Mouse (Mus musculus): Measurements from ENCODE around the gene Fastk.

Gene Fastk

DNA sequence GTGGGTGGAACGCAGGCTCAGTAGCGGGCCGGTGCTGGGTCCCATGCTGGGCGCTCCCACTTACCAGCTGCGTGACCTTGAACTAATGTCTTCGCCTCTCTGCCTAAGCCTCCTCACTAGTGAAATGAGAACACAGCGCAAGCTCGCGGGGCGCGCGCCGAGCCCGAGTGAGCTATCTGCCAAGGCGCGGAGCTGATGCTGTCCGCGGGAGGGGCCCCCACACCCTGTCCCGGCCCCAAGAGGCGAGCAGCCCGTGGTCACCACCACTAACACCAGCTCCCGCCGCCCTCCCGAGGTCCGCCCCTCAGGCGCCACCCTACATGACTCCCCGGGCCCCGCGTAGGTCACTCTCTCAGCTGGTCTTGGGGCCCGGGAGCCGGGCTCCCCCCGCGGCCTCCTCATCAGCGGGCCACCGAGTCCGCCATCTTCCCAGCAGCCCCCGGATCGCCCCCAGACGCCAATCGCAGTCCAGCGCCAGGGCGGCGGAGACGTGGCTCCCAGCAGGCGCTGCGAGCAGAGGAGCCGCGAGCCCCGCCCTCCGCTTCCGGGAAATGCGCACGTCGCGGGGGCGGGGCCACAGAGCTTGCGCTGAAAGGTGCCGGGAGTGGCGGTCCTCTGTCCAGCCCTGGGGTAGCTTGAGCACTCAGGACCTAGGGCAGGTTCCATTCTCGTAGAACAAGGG lies at the start of gene Fastk:
Fastk (minus strand) TSS at position 542 of the 682 bp plus-strand sequence.
- peak; percentile 95 to 98 for DNase-seq

DNA sequence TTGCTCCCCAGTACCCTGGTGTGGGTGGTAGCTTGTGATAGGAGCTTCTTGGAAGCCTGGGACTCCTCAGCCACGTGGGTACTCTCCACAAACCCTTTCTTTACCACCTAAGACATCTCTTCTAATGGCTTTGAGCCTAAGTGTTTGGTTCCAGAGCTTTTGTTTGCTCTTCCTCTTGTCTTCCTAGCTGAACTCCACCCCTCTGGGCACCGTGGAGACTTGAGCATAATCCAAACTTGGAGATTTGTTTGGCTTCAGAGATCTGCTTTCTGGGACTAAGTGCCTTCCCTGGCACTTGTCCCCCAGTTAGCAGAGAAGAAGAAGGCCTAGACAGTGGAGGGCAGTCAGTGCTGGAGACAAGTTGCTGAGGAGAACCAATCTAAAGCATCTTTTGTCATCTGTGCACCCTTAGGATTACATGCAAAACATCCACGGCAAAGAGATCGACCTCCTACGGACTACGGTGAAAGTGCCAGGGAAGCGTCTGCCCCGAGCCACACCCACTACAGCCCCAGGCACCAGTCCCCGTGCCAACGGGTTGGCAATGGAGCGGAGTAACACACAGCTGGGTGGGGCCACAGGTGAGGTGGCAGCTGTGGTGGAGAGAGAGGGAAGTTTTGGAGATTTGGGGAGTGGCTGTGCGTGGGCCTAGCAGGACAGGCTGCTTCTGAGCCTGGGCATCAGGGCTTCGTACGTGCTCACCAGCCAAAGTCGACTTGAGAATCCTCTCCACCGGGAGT lies 47.6 kb upstream of the Fastk start:
- DNase-seq: no peak

DNA sequence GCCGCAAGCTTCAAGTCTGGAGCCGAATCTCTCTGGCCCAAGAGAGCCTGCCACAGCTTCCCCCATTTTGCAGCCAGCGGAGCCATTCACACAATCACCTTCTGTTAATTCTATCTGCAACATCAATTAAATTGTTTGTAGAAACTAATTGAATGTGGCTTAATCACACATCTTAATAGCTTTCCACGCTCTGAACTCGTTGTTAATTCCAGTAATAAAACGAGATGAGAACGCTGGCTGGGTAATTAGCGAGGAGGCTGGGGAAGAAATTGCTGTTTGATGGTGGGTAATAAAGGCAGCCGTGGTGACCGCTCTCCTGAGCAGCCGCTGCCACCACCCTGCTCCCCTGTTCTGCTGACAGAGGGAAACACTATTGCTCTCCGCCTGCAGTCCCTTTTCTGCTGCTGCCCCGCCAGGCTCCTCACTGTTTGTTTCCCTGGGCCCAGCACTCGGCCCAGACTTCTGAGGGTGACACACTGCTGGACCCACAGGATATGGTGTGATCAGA lies 45.4 kb upstream of the Fastk start:
- no peak for DNase-seq

DNA sequence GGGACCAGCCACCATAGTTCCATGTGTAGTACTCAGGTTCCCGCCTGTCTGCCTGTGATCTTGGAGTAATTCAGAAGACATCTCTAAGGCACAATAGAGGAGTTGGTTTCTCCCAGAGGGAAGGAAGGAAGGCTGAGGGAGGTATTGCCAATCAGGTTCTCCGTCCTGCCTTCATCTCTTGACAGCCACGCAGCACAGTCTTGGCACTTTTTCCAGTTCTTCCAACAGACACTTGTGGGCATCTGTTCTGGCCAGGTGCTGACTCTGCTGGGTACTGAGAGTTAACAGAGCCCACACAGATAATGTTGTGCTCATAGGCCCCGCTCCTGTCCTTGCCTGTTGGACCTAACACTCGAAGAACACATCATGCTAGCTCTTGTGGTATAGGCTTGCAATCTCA lies 41.7 kb upstream of the Fastk start:
- DNase-seq: no peak

DNA sequence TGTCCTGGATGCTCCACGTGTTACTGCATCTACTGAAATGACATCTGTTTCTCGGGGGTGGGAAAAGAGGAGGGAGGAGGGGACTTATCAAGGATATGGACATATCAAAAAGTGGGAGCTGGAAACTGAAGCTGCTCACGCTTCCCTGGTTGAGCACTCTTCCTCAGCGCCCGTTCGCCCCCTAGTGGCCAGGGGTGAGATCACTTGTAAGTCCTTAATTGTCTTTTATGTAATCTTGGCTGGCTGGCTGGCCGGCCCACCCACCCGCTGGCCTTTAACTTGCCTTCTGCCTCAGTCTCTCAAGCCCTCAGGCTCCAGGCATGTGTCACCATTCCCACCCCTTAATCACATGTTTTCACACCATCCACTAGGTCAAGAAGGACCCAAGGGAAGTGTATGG lies 41.0 kb upstream of the Fastk start:
- DNase-seq: peak; percentile 93 to 96

DNA sequence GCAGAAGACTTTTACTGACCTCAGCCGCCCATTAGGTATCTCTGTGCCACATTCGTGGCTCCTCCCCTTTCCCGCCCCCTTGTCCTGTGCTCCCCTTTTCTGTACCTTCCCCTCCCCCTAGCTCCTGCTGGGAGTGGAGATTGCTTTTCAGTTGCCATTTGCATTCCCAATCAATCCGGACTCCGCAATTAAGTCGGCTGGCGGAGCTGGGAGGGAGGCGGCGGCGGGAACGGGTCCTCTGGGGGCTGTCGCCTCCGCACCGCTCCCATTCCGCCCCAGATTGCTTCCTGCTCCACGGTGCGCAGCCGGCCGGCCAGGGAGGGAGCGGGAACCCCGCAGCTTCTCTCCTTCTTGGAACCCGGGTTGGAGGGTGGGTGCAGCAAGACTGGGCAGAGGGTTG lies 39.9 kb upstream of the Fastk start:
- peak in 1 of 2 experiments; percentile 36 for DNase-seq

DNA sequence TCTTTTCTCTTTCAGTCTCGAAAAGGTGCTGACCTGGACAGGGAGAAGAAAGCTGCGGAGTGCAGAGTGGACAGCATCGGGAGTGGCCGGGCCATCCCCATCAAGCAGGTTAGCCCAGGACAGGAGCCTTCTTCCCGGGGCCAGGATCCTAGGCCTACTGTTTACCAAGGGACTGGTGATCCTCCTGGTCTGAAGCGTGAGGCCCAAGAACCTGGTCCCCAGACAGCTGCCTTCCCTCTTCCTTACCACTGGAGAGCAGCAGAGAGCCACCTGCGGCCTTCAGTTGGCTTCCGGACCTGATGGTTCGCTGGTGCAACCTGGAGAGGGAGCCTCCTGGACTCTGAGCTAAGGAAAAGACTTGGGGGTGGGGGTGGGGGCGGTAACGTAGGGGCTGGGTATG lies 38.2 kb upstream of the Fastk start:
- peak; percentile 81 to 83 for DNase-seq

DNA sequence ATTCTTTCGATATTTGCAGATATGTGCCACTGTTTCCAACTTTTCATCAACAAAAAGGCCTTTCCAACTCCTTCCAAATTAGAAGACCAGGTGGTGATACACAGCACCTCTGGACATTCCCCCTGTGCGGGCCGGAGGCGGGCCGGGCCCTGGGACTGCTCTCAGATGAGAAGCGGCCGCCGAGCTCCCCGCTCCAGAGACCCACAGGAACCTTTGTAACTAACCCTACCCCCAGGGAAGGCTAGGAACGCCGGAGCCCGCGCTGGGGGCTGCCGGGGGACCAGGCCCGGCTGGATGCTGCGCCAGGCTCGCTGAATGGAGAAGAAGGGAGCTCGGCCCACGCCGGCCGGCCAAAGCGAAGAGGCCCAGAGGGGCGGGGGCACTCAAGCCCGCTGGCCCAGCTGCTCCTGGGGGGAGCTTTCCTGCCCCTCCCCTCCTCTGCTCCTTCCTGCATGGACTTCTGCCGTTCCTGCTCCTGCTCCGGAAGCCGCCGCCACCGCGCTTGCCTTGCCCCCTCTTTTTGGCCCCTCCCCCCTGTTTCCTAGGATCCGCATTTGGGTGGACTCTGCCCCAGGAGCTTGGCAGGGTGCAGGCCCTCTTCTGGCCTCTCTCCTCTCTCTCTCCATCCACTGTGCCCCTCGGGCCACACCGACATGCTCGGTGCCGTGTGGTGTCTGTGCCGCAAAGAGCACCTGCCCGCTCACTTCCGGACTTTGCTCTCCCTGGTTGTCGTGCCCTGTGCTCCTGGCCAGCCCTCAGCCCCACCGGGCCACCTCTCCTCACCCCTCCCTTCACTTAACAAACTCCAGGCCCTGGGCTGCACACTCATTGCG lies 37.4 kb upstream of the Fastk start:
- peak in 1 of 2 experiments; percentile 35 for DNase-seq

DNA sequence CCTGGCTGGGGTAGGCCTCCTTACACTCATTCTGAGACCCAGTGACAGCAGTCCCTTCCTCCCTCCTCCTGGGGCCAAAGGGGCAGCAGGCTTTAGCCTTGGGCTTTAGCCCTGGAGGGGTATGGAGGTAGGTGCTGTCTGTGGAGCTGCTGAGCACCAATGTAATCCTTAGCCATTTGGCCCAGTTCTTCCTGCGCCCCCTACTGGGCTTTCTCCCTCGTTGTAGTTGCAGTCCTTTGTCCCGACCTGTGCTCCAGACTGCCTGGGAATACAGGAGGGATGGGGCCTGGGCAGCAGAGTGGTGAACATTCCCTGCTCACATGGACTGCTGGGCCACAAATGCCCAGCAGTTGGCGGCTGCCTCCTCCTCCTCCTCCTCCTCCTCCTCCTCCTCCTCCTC lies 36.6 kb upstream of the Fastk start:
- DNase-seq: peak; percentile 75 to 85

DNA sequence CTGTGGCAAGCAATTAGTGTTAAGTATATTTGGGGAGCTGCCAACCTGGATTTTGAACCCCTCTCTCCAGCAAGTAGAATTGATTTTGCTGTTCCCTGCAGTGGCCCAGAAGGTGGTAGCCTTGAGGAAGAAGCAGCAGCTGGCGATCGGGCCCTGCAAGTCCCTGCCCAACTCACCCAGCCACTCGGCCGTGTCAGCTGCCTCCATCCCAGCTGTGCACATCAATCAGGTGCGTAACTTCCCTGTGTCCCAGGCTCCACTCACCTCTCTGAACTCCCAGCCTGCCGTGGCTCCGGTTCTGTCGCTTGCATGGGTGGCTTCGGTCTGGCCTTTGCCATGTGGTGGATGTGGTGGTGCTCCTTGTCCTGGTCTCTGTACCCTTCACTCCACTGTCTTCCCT lies 32.8 kb upstream of the Fastk start:
- DNase-seq: no peak

DNA sequence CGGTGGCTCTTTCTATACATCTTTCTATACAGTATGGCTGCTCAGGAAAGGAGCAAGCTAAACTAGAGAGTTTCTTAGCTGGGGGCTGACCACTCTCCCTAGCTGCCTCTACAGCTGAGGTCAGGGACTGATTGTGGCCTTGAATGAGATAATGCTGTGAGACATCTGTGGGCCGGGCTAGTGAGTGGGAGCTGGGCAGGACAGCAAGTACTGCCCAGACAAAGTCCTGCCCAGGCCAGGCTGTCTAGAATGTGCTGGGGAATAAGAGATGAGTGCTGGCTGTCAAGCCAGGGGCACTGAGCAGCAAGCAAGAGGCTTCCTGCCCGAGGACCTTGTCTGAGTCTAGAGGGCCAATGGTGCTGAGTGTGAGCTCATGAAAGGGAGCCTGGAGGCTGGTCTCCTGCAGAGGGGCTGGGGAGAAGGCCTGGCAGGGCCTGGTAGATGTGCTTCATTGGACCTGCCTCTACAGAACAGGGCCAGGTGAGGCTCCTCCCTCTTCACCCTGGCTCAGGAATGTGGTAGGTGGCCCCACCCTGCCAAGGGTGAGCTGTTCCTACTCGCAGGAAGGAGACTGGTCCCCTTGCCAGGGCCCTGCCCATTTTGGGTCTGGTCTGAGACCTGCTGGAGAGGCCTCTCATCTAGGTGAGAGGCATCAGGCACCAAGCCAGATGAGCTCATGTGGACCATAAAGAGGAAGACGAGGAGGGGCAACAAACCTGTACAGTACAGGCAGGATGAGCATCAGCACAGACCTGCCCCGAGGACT lies 30.6 kb upstream of the Fastk start:
- DNase-seq: peak; percentile 62 to 75

DNA sequence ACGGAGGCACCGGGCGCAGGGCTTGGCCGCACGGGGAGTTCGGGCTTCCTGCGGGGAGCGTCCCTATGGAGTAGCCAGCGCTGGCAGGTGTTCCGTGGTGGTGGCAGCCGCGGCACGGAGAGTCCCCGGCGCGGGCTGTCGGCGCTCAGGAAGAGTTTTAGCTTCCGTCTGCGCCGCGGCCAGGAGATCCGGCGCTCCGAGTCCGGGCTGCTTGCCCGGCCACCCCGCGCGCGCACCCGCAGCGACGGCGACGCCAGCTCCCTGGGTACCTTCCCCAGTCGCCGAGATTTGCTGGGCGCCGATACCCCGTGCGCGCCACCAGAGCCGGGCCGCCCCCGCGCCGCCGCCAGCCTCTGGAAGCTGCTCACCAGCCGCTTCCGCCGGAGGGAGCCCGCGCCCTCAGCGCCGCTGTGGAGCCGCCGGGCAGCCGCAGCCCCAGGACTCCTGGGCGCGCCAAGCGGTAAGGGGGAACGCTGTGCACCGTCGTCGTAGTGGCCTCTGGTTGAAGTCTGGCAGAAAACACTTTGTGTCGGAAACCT lies 29.7 kb upstream of the Fastk start:
- peak in 1 of 2 experiments; percentile 63 for DNase-seq

DNA sequence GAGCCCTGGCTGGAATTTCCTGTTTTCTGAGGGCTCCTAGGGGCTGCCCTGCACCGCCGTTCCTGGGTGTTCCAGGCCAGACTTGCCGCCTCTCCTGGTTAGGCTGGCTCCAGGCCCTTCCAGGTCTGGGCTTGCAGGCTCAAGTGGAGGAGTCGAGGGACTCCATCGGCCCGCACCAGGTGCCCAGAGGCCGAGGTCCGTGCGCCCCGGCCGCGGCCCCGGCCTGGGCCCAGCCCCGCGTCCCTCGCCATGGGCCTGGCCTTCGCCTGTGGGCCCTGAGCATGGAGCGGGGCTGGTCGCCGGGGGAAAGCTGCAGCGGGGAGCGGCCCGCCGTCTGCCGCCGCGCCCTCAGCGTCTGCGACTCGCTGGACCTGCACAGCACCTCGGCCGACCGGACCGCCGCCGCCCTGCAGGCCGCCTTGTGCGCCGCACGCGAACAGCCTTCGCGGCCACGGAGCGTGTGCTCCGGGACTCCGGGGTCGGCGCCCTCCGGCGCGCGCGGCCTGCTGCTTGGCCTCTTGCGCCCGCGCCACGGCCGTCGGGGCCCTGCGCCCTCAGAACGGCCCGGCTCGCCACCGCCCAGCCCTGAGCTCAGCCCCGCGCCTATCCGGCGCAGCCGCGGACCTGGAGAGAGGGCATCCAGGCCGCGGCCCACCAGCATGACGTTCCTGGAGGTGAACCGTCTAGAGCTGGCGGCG lies 29.1 kb upstream of the Fastk start:
- DNase-seq: peak; percentile 56 to 63

DNA sequence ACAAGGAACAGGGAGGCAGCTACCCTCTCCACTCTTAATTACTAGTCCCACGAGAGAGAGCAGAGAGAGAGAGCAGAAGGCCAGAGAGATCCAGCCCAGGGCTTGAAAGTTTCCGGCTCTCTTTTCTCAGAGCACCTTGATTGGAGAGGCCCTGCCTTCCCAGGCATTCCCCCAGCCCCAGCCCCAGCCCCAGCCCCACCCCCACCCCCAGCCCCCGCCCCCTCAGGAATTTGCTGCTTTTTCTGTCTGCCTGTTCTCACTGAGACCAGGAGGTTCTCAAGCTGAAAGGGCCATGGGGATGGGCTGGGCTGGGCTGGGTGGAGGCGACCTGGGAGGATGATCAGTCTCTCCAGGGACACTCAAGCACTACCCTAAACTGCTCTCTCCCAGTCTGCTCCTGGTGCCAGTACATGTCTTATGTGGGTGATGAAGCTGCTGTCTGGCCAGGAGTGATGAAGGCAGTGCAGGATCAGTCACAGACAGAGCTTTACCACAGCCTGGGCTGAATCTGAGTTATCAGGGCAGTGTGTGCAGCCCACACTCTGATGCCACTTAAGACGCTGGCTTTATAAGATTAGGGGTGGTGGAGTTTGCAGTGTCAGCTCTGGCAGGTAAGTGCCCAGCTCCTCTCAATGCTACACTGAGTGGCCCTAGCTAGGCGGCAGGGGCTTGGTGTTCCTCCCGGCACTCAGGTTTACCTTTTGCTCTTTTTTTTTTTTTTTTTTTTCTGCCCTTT lies 28.0 kb upstream of the Fastk start:
- DNase-seq: no peak

DNA sequence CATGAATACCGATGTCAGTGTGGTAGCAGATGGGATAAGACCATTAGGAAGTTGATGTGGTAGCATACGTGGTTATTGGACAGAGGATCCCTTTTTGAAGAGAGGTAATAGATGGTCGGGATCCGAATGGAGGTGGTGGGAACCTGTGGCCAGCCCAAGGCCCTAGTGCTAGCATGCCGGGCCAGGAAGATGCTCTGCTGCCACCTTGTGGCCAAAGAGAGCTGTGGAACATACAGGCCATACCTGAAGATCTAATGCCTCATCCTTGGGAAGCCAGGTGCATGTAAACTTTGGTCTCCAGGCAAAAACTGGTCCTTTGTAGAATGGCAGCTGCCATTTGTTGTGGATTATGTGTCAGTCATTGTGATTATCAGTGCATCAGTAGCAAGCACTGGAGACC lies 25.5 kb upstream of the Fastk start:
- peak; percentile 88 to 92 for DNase-seq

DNA sequence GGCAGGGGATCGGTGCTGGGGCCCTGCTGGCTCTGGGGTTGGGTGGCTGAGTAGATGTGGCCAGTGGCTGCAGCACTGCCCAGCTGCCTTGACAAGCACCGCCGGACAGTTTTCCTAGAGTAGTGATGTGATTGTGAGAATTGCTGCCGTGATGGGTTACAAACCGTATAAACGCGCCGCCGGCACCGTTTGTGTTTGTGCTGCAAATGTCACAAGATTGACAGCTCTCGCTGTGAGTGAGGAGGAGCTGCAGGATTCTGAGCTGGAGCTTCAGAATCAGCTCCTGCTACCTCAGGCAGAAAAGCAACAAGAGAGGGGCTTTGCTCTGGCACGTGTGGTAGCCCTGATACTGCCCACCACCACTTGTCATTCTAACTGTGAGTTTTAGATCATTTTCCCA lies 21.7 kb upstream of the Fastk start:
- DNase-seq: no peak

DNA sequence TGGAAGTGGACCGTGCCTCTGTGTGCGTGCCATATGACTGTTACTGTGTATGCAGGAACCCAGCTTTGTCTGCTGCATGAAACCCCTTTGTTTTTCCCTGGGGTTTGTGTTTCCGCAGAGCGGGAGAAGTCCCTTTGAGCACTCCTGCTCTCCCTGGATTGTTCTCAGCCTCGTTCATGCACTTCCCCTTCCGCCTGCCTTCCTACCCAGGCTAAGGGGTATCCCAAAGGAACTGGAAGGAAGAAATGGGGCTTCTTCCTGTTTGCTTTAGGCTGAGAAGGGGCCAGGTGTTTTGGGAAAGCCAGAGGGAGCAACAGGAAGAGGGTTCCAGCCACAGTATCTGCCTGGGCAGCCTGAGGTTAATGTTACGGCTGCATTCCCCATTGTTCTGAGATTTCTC lies 10.5 kb upstream of the Fastk start:
- no peak for DNase-seq

DNA sequence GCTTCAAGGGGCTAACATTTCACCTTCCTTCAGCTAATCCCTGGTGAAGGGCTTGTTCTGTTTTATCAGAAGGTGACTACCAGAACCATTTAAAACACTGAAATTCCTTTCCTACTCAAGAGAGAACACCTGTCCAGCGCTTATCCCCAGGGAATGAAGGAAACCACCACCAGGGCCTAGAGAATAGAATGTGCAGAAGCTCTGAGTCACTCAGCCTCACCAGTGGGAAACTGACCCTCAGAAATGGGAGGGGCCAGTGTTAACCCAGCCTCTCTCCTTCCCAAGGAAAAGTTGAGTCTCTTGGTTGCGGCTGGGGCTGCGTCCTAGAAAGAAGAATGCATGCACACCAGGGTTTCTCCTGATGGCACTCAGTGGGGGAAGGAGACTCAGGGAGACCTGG lies 10.0 kb upstream of the Fastk start:
- no peak for DNase-seq

DNA sequence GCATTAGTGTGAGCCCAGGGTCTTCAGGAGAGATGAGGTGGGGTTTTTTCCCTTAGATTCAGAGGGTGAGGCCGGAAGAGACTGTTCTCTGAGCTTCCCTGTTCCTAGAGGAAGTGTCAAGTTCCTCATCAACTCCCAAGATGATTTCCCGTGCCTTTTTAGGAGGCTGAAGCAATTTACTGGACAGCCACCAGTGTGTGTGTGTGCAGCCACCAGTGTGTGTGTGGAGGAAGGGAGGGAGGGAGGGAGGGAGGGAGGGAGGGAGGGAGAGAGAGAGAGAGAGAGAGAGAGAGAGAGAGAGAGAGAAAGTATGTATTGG lies 8.9 kb upstream of the Fastk start:
- DNase-seq: no peak

DNA sequence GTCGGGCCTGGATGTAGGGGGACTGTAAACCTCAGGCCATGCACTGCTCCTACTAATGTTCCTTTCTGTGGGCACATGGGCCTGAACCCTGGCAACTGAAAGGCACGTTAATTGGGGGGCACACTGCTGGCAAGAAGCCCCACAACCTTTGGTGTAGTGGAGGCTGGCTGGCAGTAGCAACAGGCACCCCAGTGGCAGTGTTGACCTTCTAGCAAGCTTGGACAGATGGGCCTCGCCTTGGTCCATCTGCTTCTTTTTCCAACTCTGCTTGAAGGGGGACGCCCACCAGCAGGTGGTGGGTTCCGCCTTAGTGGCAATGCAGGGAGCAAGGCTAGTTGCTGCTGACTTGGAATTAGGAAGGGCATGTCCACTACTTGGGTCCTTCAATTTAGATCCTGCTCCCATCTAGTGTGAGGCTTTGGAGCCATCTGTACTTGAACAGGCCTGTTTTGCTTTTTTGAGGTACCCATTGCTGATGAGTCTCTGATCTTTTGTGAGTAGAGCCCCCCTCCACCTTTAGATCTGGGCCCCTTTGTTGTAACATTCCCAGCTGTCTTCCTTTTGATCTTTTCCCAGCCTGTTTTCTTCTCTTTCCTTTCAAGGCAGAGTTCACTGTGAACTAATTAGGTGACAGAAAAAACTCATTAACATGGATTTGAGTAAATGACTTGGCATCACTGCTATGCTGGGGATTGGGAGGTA lies 8.3 kb upstream of the Fastk start:
- peak; percentile 89 to 92 for DNase-seq
